Mouse (Mus musculus) testis, postnatal 14 days (tissue): ENCODE data around the gene 4930539E08Rik.

Experiments
- DNase-seq: peaks from one replicate; pipeline ENCODE4 v3.0.0; 2021; ENCODE audit warnings: low spot score

4930539E08Rik gene

GRCm38 (mm10) chr17:28915060-28915628, at the start of gene 4930539E08Rik:
TSS of gene 4930539E08Rik (minus strand) at chr17:28915324.
- DNase-seq, result no peak

DNA sequence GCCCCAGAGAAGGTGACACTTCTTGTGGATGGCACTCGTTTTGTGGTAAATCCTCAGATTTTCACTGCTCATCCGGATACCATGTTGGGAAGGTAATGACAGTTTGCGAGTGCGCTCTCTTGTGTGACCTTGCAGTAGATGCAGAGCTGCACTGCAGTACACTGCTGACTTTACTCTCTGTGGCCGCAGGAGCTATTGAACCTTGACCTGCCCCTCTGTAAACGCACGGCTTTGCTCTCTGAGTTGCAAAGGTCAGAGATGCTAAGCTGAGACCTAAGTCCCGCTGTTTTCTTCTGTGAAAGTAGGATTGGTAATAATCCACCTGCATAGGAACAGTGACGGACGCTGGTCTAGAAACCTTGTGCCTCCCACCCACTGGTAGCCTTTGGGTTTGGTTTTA, 46.5 kb upstream of the 4930539E08Rik start:
- no peak for DNase-seq

DNA sequence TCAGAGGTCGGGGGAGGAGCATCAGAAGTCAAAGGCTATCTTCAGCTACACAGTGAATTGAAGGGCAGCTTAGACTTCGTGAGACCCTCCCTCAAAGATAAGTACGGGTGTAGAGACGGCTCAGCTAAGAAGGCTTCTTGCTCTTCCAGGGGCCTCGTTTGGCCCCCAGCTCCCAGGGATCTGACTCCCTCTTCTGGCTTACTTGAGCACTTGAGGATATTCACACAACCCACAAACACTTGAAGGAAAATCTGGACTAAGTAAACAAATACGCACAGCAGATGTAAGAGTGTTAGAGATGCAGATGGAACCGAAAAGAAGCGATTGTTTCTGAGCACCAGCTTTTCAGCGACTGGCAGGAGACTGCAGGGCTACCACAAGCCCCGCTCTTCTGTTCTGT, 45.5 kb upstream of the 4930539E08Rik start:
- no peak for DNase-seq

DNA sequence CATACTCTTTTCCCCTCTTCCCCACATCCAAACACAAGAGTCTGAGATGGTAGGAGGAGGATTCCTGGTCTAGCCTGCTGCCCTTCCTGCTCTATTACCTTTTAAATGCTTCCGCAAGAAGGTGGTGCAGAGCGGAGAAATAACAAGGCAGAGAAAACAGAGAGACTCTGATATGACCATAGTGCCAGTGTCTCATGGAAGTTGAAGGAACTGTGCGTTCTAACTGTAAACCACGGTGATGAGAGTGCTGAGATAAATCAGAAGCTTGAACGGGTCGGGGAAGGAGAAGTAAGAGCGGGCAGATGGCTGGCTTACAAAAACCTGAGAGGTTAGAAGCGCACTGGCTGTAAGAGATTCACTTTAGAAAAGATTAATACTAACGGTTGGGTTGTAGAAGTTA, 39.3 kb upstream of the 4930539E08Rik start:
- DNase-seq, result no peak

- DNase-seq, result no peak
These were observed 38.1 kb upstream of the 4930539E08Rik start for GRCm38 (mm10) chr17:28953251-28953650.

GRCm38 (mm10) chr17:28951831-28952799, 37.0 kb upstream of the 4930539E08Rik start, which contains the start of gene Kctd20:
TSS of gene Kctd20 (plus strand) at chr17:28951950.
- peak; percentile 91 for DNase-seq

DNA sequence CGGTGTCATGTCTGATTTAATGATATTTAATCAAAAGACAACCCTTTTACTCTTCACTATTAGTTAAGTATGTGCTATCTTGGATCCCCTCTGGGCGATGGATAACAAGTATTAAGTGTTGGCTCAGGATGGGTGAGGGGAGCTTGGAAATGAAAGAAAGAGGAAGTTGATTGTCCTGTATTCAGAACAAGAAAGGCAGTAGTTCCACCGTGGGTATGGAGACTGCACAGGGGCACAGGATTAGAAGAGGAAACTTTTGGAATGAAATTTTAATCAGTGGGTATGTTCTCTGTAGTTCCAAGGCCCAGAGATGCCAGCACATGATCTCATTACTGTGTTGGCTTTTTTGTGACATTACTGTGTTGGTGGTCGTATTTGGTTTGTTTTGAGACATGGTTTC, 35.6 kb upstream of the 4930539E08Rik start:
- DNase-seq, result no peak

DNA sequence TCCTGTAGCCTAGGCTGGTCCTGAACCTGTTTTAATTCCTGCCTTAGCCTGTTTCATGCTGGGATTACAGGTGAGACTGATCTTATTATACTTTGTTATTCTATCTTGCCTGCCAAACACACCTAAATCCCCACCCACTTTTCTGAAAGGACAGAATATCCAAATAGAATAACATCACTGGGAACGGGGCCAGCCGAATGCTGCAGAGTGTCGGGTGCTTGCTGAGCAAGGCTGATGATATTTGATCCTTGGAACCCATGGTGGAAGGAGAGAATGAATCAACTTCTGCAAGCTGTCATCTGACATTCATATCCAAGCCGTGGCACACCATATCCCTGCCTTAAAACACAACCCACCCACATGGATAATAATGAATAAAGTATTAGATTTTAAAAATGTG, 33.5 kb upstream of the 4930539E08Rik start:
- DNase-seq, result no peak

DNA sequence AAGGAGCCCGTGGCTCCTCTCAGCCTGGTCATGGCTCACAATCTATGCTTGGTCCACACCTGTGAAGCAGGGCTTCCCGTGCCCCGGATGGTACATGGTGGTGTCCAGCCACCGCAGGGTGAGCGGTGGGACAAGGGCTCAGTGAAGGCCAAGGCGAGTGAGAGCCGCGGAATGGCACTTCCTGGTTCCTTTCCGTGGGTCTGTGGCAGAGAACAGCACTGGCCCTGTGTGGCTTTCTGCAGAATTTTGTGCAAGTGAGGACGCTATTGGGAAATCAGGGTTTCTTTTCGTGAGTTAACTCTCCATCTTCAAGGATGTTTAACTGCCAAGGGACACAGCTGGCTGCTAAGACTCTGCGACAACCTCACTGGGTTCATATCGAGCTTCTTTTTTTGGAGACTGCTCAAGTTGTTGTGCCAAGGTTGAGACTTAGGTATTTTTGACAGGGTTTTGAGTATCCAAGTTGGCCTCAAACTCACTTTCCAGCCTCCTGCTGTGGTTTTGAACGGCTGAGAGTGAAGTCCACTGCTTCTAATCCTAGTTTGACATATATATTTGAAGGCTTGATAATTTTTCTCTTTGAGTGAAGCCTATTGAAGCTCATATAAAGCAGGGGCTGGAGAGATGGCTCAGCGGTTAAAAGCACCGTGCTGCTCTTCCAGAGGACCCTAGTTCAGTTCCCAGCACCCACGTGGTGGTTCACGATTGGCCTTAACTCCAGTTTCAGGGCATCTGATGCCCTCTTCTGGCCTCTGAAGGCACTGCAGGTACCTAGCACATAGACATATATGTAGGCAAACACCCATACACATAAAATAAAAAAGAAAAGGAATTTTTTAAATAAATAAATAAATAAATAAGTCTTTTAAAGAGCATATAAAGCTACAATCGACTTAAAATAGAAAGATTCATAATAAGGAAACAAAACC, 32.2 kb upstream of the 4930539E08Rik start:
- no peak for DNase-seq

GRCm38 (mm10) chr17:28944481-28944880, 29.4 kb upstream of the 4930539E08Rik start:
- DNase-seq, result no peak

DNA sequence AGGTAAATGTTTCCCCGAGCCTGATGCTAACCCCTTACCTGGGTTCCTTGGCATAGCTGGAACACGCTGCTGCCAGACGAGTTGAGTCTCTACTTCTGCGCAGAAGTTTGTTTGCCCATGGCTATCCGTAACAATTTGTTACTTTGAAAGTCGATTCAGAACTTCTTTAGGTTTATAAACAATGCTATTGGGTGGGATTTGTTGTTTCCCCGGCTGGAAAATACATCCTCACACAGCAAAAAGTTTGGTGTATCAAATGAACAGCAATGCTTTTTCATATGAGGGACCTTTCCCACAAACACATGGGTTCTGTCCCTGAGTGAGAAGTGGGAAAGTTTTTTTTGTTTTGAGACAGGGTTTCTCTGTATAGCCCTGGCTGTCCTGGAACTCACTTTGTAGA, 28.6 kb upstream of the 4930539E08Rik start, which contains the start of gene Pxt1:
Gene Pxt1 (minus strand): TSS at position 101 of the 400 bp plus-strand sequence.
- DNase-seq, result no peak

DNA sequence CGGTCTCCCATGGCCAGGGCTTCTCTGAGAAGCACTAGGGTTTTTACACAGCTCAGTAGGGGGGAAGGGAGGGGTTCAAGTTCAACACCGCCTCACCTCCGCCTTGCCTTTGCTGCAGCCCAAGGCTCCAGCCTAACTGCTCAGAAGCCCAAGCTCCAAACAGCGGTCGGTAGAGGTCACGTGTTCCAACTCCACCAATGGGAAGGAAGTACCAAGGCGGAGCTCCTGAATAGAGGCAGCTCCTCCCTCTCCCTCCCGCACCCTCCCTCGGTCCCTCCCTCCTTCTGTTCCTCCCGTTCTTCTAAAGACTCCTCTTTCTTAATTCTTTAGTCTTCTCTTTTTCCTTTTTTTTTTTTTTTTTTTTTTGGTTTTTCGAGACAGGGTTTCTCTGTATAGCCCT, 27.0 kb upstream of the 4930539E08Rik start:
- DNase-seq, result peak; percentile 89

- DNase-seq, result no peak
These were observed 25.8 kb upstream of the 4930539E08Rik start for GRCm38 (mm10) chr17:28940776-28941555.

DNA sequence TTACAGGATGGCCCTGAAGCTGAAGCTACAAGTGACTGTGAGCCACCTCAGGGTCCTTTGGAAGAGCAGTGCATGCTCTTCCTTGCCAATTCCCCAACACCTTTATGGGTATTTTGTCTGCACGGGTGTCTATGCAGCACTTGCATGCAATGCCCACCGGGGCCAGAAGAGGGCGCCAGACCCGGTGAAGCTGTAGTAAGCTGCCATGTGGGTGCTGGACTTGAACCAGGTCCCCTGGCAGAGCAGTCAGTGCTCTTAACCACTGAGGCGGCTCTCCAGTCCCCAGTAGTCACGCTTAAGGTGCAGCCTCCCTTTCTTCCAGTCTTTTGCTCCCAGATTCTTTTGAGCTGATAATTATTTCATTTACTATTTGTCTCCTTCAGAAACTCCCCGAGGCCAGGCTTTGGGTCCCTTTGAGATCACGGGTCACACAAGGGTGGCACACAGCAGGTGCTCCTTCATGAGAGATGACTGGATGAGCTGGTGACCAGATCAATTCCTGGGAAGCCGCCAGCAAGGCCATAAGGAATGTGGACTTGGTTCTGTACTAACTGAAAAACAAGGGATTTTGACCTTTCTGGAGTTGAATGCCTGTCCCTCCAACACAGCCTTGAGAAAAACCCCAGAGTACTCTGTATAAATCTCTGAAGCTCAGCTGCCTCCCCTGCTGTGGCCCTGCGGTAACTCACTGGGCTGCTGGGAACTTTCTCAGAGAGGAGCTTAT, 21.7 kb upstream of the 4930539E08Rik start:
- DNase-seq, result peak; percentile 66

GRCm38 (mm10) chr17:28936133-28936532, 21.0 kb upstream of the 4930539E08Rik start:
- DNase-seq, result no peak

DNA sequence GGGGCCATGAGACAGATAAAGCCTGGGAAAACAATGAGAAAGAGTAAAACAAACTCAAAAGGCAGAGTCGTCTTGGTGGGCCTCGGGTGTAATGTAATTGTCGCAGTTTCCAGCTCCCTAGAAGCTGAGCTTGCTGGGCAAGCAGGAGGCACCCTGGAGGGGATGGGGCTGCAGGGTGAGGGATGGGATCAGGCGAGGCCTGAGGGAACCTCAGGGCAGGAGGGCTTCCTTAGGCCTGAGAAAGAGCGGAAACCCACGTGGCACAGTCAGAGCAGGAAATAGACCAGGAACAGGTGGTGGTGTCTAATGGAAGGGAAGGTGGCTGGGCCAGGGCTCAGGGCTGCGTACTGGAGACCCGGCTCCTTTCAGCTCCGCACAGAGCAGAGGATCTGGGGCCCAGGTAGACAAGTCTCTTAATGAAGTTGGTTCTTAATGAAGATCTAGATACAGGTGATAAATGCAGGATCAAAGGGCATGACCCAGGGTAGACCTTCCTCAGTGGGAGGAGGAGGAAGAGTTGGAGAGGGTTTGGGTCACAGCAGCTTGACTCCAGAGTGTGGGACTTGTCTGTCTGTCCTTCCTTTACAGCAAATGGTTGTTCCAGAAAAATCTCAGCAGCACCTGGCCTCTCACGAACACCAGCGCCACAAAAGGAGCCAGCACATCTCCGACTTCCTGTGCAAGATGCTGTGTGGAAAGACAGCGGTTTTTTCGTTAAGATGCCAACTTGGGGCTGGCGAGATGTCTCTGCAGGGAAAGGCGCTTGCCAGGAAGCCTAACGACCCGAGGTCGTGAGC, 19.2 kb upstream of the 4930539E08Rik start:
- DNase-seq, result no peak

GRCm38 (mm10) chr17:28932274-28932673, 17.1 kb upstream of the 4930539E08Rik start:
- no peak for DNase-seq

- no peak for DNase-seq
These were observed 16.5 kb upstream of the 4930539E08Rik start for GRCm38 (mm10) chr17:28931436-28932211.
